In the genomic region with DNA sequence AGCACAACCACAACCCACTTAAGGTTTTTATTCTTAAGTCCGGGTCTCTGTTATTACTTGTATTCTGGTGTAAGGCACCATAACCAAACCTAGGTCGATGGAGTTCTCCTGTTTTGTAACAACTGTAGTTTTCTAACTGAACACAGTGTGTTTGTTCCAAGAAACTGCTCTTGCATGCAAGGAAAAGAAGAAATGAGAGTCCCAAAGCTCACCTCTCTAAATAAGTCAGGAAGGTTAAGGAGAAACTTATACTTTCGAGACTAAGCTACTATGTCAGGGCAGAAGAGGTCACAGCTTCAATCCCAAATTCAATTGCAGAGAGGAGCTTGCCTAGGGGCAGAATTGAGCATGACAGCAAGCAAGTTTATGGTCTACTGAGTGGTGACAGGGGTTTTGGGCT, we compare ENCODE assay signal across 26 mouse cellular contexts.
"Had no signal": no experiment of that assay in that cellular context is flagged by ENCODE, and none has a peak within 500 bp of the region (broad histone marks: within the 10 kb centered on the region; RNA-seq: fewer than 3 reads in every experiment).

No protein-coding gene starts in this region.

- H3K4me1 ChIP-seq: embryonic facial prominence, embryonic 10.5 days; embryonic facial prominence, embryonic 12.5 days; embryonic facial prominence, embryonic 13.5 days; embryonic facial prominence, embryonic 15.5 days; forebrain, embryonic 10.5 days; forebrain, embryonic 12.5 days; forebrain, embryonic 13.5 days; forebrain, embryonic 15.5 days had no signal

- H3K27me3 ChIP-seq: embryonic facial prominence, embryonic 12.5 days; embryonic facial prominence, embryonic 13.5 days; embryonic facial prominence, embryonic 15.5 days; forebrain, embryonic 12.5 days; forebrain, embryonic 13.5 days; forebrain, embryonic 15.5 days had no signal

- H3K36me3 ChIP-seq: embryonic facial prominence, embryonic 10.5 days; embryonic facial prominence, embryonic 12.5 days; embryonic facial prominence, embryonic 13.5 days; embryonic facial prominence, embryonic 15.5 days; forebrain, embryonic 10.5 days; forebrain, embryonic 12.5 days; forebrain, embryonic 15.5 days had no signal

- DNase-seq: cerebellum, adult 2 months; cerebellum, adult 8-10 months; cerebellum, adult 9-10 months; cerebellum, adult 9-11 months; cerebellum, postnatal 10 days; cerebellum, postnatal 14 days; cerebellum, postnatal 25 days; cerebellum, postnatal 36 days; embryo, embryonic 11 days; forebrain, postnatal 0 days; gastrocnemius, adult 2 months; gastrocnemius, postnatal 10 days; gastrocnemius, postnatal 14 days; gastrocnemius, postnatal 25 days; gastrocnemius, postnatal 36 days; heart, adult 11 months; heart, adult 18-20 months had no signal

- H3K27ac ChIP-seq: embryonic facial prominence, embryonic 10.5 days; embryonic facial prominence, embryonic 12.5 days; embryonic facial prominence, embryonic 13.5 days; embryonic facial prominence, embryonic 15.5 days; forebrain, embryonic 10.5 days; forebrain, embryonic 12.5 days; forebrain, embryonic 13.5 days; forebrain, embryonic 15.5 days; gastrocnemius, adult 2 months had no signal

- H3K4me3 ChIP-seq: embryonic facial prominence, embryonic 10.5 days; embryonic facial prominence, embryonic 12.5 days; embryonic facial prominence, embryonic 13.5 days; embryonic facial prominence, embryonic 15.5 days; erythroblast, embryonic 14.5 days; forebrain, embryonic 10.5 days; forebrain, embryonic 12.5 days; forebrain, embryonic 13.5 days; forebrain, embryonic 15.5 days; gastrocnemius, adult 2 months had no signal
